Mouse (Mus musculus) midbrain, embryonic 16.5 days (tissue): ENCODE results near the gene Slc44a4. TPM values are rescaled to one million over a fixed set of nuclear protein-coding genes. Genes with fewer than 3 reads are reported as not detected.

Experiments
- ATAC-seq: fragments of 200-750 bp; cut with Nextera tagmentation; 2 replicates; pipeline ENCODE4 v1.8.0; 2017; ENCODE audit warnings: moderate TSS enrichment
- H3K27ac ChIP-seq: fragments of 300-500 bp; sonication (generic); 2 replicates; pipeline ENCODE4 v1.5.1; 2014; ENCODE audit warnings: mild to moderate bottlenecking, low read length, mixed read lengths
- H3K27me3 ChIP-seq: fragments of 300-500 bp; sonication (generic); 2 replicates; pipeline ENCODE4 v1.6.1; 2014; ENCODE audit warnings: low read depth, low read length, mixed read lengths; ENCODE audit not compliant: control insufficient read depth, insufficient read depth
- H3K36me3 ChIP-seq: fragments of 300-500 bp; sonication (generic); 2 replicates; pipeline ENCODE4 v1.6.1; 2014; ENCODE audit warnings: mild to moderate bottlenecking, low read length, moderate library complexity, mixed read lengths; ENCODE audit not compliant: control insufficient read depth, insufficient read depth
- H3K4me1 ChIP-seq: fragments of 300-500 bp; sonication (generic); 2 replicates; pipeline ENCODE4 v1.6.1; 2014; ENCODE audit warnings: mild to moderate bottlenecking, low read length, mixed read lengths; ENCODE audit not compliant: control insufficient read depth, insufficient read depth
- H3K4me2 ChIP-seq: fragments of 300-500 bp; sonication (generic); 2 replicates; pipeline ENCODE4 v1.6.1; 2014; ENCODE audit warnings: mild to moderate bottlenecking, low read length, mixed read lengths
- H3K4me3 ChIP-seq: fragments of 300-500 bp; sonication (generic); 2 replicates; pipeline ENCODE4 v1.5.1; 2014; ENCODE audit warnings: low read depth, mild to moderate bottlenecking, low read length, moderate library complexity, mixed read lengths
- H3K9ac ChIP-seq: fragments of 300-500 bp; sonication (generic); 2 replicates; pipeline ENCODE4 v1.6.1; 2014; ENCODE audit warnings: low read depth, low read length, mixed read lengths
- H3K9me3 ChIP-seq: fragments of 300-500 bp; sonication (generic); replicated peaks from 2 replicates; pipeline ENCODE4 v1.6.1; 2014; ENCODE audit warnings: mild to moderate bottlenecking, low read length, mixed read lengths; ENCODE audit not compliant: control insufficient read depth, poor library complexity, severe bottlenecking
- WGBS: fragments of 180-500 bp; shearing (Covaris S2); extraction: QIAGEN DNeasy Blood & Tissue Kit; methylation state at CpG from one replicate; pipeline ENCODE4 v1.1.7; 2014; 5-methylcytosine and 5-hydroxymethylcytosine counted together
- polyA plus RNA-seq: library from polyadenylated mRNA; unstranded; fragments of >200 nt; fragmentation: Nextera tagmentation; extraction: Ambion mirVana; gene quantifications from 2 replicates; pipeline ENCODE4 v1.2.1, GENCODE M21; 2015

The Slc44a4 gene
- polyA plus RNA-seq, 1 experiment from 2014 or later = 0.09 TPM

- Histone ChIP-seq H3K4me2 (peak overlapping the region; percentile 95), H3K27me3 (no peaks in the 10 kb centered on the region), H3K9me3 (no peaks in the 10 kb centered on the region), H3K4me1 (peaks cover 7% of the 10 kb centered on the region), H3K27ac (peak overlapping the region; percentile 77), H3K36me3 (peaks cover 9% of the 10 kb centered on the region; the same call in 1 of the 2 replicates), H3K4me3 (peak overlapping the region; percentile 81), H3K9ac (peak overlapping the region; percentile 79)
- 5% methylated on average over 14 of the region's 14 CpGs for WGBS
- ATAC-seq = peak; percentile 66; the same call in 1 of the 2 replicates
These were observed 17.5 kb downstream of the Slc44a4 start for GRCm38 (mm10) chr17:34931735-34932098.

- Histone ChIP-seq H3K4me1 (peaks cover 7% of the 10 kb centered on the region), H3K4me2 (peak overlapping the region; percentile 95), H3K4me3 (peak overlapping the region; percentile 81), H3K27ac (no peak overlapping the region; the same call in 1 of the 2 replicates), H3K36me3 (peaks cover 9% of the 10 kb centered on the region; the same call in 1 of the 2 replicates), H3K9me3 (no peaks in the 10 kb centered on the region), H3K27me3 (no peaks in the 10 kb centered on the region), H3K9ac (peak overlapping the region; percentile 79)
- 89% methylated on average over 8 of the region's 8 CpGs for WGBS
- ATAC-seq = no peak
These were observed 18.0 kb downstream of the Slc44a4 start for GRCm38 (mm10) chr17:34932287-34932686.

- Histone ChIP-seq H3K27me3 (no peaks in the 10 kb centered on the region), H3K4me1 (peaks cover 7% of the 10 kb centered on the region), H3K36me3 (peaks cover 9% of the 10 kb centered on the region; the same call in 1 of the 2 replicates), H3K9me3 (no peaks in the 10 kb centered on the region), H3K27ac (no peak overlapping the region), H3K4me3 (no peak overlapping the region), H3K9ac (no peak overlapping the region), H3K4me2 (no peak overlapping the region)
- 70% methylated on average over 24 of the region's 24 CpGs for WGBS
- no peak for ATAC-seq
These were observed 19.8 kb downstream of the Slc44a4 start for GRCm38 (mm10) chr17:34934031-34934430.

- Histone ChIP-seq H3K4me2 (no peak overlapping the region), H3K4me1 (peaks cover 7% of the 10 kb centered on the region)
- WGBS = 58% methylated on average over 8 of the region's 8 CpGs
These were observed 20.6 kb downstream of the Slc44a4 start for GRCm38 (mm10) chr17:34934830-34935229.

GRCm38 (mm10) chr17:34937960-34938505, 23.8 kb downstream of the Slc44a4 start:
- Histone ChIP-seq H3K9ac (no peak overlapping the region), H3K9me3 (no peaks in the 10 kb centered on the region), H3K4me2 (no peak overlapping the region), H3K27me3 (no peaks in the 10 kb centered on the region), H3K36me3 (peaks cover 9% of the 10 kb centered on the region; the same call in 1 of the 2 replicates), H3K27ac (no peak overlapping the region), H3K4me3 (no peak overlapping the region), H3K4me1 (0 out of 2 replicates have a peak, but pooled peaks cover 2% of the 10 kb centered on the region)
- no peak for ATAC-seq
- 89% methylated on average over 6 of the region's 6 CpGs for WGBS

More at GRCm38 (mm10) chr17:34934830-34935229, 20.6 kb downstream of the Slc44a4 start:
- Histone ChIP-seq H3K27ac (no peak overlapping the region), H3K9me3 (no peaks in the 10 kb centered on the region), H3K27me3 (no peaks in the 10 kb centered on the region), H3K36me3 (peaks cover 9% of the 10 kb centered on the region; the same call in 1 of the 2 replicates), H3K9ac (no peak overlapping the region), H3K4me3 (no peak overlapping the region)
- no peak for ATAC-seq

GRCm38 (mm10) chr17:34941344-34942041, 27.2 kb downstream of the Slc44a4 start:
- Histone ChIP-seq H3K27me3 (no peaks in the 10 kb centered on the region), H3K9me3 (no peaks in the 10 kb centered on the region), H3K9ac (peak overlapping the region; percentile 38; the same call in 1 of the 2 replicates), H3K36me3 (no peaks in the 10 kb centered on the region), H3K4me3 (peak overlapping the region; percentile 13), H3K4me2 (peak overlapping the region; percentile 29), H3K4me1 (0 out of 2 replicates have a peak, but pooled peaks cover 2% of the 10 kb centered on the region), H3K27ac (no peak overlapping the region)
- WGBS = 6% methylated on average over 15 of the region's 15 CpGs
- ATAC-seq = no peak

- WGBS = 86% methylated on average over 4 of the region's 4 CpGs
- Histone ChIP-seq H3K9me3 (no peaks in the 10 kb centered on the region), H3K27ac (no peak overlapping the region), H3K27me3 (no peaks in the 10 kb centered on the region), H3K4me3 (no peak overlapping the region), H3K4me2 (no peak overlapping the region), H3K36me3 (no peaks in the 10 kb centered on the region), H3K9ac (no peak overlapping the region), H3K4me1 (0 out of 2 replicates have a peak, but pooled peaks cover 2% of the 10 kb centered on the region)
- ATAC-seq = no peak
These were observed 29.0 kb downstream of the Slc44a4 start for GRCm38 (mm10) chr17:34943128-34943815.

GRCm38 (mm10) chr17:34944362-34944761, 30.1 kb downstream of the Slc44a4 start:
- H3K27ac ChIP-seq = no peak overlapping the region
- H3K27me3 ChIP-seq = no peaks in the 10 kb centered on the region
- no peaks in the 10 kb centered on the region for H3K9me3 ChIP-seq
- no peak for ATAC-seq
- no peak overlapping the region for H3K9ac ChIP-seq
- H3K36me3 ChIP-seq = peaks cover under 1% of the 10 kb centered on the region; the same call in 1 of the 2 replicates
- no peak overlapping the region for H3K4me2 ChIP-seq
- H3K4me3 ChIP-seq = no peak overlapping the region
- H3K4me1 ChIP-seq = 0 out of 2 replicates have a peak, but pooled peaks cover 2% of the 10 kb centered on the region
